Mouse (Mus musculus): Measurements from ENCODE around the gene Cotl1. TPM values are rescaled to one million over a fixed set of nuclear protein-coding genes. Genes with fewer than 3 reads are reported as not detected.

Gene Cotl1
- total RNA-seq, 2 experiments from 2014 or later = 24.4 to 30.4 TPM

DNA sequence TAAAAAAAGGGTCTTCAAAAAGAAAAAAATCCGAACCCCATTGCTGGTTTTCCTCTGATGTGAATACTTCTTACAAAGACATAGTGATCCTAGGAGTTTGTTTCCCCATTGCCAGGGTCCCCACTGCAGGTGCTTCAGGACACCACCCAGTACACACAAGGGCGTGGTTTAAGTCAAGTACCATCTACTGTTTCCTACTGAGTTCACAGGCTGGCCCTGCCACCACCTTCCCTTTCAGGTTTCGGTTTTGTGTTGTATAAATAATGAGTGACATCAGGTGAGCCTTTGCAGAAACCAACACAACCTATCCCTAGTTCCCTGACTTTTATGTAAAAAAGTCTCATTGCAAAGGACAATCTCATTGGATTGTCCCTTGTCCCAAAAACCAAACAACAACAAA lies 44.7 kb downstream of the Cotl1 start:
- no peak for ATAC-seq (replicated peaks; ENCODE audit: low FRiP score, low TSS enrichment, poor library complexity, severe bottlenecking)

GRCm38 (mm10) chr8:119794689-119795088 lies 45.7 kb downstream of the Cotl1 start:
- ATAC-seq (replicated peaks; ENCODE audit: low FRiP score, low TSS enrichment, poor library complexity, severe bottlenecking) = no peak

DNA sequence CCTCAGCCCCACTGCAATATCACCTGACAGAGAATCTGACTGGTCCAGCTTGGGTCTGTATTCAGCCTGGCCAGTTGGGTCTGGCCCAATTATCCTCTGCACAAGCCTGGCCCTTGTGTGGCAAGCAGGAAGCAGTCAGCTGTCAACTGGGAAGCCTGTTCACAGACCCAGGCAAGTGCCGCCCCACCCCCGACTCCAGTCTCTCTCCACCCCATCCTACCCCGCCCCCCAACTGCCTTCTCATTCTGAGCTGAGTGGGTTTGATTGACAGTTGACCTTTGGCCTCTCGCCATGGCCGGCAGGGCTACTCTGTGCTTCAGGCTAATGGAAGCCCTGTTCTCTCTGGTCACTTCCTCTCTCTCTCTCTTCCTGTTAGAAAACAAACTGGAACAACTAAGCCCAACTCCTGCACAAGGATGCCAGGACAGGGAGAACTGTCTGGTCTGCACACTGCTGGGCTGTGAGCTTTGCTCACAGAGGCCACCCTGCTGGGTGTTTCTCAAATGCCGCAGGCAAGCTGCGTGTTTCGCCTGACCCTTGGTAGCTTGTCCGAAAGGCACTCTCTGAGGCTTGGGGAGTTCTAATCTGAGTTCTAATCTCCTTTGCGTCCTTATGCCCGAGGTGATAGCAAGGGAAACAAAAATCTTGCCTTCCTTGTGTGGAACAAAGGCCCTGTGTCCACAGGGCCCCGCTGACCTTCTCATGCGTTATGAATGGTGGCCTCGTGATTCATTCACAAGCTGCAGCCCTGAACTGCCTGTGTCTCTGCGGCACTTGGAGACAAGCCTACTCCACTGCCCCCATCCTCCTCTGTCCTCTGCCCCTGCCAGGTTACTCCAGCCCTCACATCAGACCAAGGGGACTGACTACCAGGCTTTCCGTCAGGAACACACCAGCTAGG lies 48.3 kb downstream of the Cotl1 start:
- ATAC-seq (replicated peaks; ENCODE audit: low FRiP score, low TSS enrichment, poor library complexity, severe bottlenecking) = no peak

DNA sequence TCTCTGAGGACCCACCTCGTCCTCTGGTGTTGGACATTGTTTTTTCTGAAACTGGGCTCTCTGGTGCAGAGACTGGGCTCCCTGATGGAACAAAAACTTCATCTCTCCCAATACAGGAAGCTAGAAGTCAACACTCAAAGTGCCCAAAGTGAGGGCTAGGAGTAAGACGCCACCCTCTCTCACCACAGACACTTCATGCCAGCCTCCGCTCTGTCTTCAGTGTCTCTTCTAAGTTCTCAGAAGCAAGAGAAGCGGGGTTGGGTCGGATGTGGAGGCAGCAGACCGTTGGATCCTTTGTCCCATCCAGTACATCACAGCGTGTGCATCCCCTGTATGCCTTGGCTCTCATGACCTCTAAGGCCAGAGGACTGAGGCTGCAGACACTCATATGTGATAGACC lies 50.8 kb downstream of the Cotl1 start:
- ATAC-seq (replicated peaks; ENCODE audit: low FRiP score, low TSS enrichment, poor library complexity, severe bottlenecking) = no peak

DNA sequence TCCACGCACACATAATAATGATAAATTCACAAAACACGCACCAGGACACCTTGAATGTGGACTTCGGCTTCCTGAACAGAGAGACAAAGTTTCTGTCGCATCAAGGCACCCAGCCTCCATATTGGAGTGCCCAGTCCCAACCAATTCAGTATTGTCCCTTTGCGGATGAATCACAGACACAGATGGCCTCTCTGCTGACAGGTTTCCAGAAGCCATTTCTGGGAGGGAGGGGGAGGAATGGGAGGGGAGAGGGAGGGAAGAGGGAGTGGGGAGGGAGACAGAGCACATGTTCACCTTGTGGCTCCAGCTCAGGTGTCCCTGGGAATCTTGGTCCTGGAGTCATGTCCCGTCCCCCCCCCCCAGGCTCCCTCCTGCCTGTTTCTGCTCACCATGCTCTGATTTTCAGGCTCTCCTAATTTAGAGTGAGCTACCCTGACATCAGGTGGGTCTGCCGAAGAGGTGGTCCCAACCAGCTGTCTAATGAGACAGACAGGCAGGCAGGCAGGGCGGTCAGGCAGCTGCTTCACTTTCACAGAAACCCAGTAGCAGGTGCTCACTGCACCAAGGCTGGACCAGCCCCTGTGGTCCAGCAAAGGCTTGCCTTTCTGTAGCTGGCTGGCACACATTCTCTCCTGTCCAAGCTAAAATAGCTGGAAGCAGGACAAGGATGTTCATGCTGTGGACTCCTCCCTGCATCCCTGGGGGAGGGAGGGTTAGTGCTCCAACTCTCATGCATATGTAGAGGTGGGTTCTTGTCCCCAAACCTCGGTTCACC lies 51.5 kb downstream of the Cotl1 start:
- ATAC-seq (replicated peaks; ENCODE audit: low FRiP score, low TSS enrichment, poor library complexity, severe bottlenecking) = no peak

DNA sequence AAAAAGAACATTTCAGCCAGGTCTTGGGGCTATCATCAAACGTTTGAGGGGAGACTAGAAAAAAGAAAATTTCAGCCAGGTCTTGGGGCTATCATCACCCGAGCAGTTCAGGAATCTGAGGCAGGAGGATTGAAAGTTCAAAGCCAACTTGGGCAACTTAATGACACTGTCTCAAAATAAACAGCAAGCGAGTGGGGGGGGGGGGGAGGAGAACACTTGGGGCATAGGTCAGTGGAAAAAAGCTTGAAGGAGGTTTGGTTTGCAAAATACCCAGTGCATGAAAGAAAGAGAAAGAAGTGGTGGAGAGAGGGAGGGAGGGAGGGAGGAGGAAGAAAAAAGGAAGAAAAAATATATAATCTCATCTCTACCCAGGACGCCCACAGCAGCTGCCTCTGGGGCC lies 53.0 kb downstream of the Cotl1 start:
- ATAC-seq (replicated peaks; ENCODE audit: low FRiP score, low TSS enrichment, poor library complexity, severe bottlenecking) = no peak

GRCm38 (mm10) chr8:119786871-119787270 lies 53.5 kb downstream of the Cotl1 start:
- peak; percentile 55 for ATAC-seq (replicated peaks; ENCODE audit: low FRiP score, low TSS enrichment, poor library complexity, severe bottlenecking)

GRCm38 (mm10) chr8:119785764-119786405 lies 54.5 kb downstream of the Cotl1 start:
- no peak for ATAC-seq (replicated peaks; ENCODE audit: low FRiP score, low TSS enrichment, poor library complexity, severe bottlenecking)

DNA sequence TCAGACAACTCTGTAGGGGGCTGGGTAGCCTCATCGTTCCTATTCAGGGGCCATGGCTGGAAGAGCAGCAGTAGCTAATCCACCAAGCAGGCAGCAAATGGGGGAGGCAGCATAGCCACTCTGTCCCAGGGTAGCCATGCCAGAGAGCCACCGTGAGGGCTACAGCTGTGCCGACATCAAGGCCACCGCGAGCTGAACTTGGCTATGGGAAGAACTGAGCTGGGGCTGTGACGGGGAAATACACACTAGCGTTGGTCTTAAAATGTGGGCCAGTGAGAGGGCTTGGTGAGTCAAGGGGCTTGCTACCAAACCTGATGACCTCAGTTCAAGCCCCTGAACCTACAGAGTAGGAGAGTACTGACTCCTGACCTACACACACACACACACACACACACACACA lies 55.7 kb downstream of the Cotl1 start:
- ATAC-seq (replicated peaks; ENCODE audit: low FRiP score, low TSS enrichment, poor library complexity, severe bottlenecking) = no peak

DNA sequence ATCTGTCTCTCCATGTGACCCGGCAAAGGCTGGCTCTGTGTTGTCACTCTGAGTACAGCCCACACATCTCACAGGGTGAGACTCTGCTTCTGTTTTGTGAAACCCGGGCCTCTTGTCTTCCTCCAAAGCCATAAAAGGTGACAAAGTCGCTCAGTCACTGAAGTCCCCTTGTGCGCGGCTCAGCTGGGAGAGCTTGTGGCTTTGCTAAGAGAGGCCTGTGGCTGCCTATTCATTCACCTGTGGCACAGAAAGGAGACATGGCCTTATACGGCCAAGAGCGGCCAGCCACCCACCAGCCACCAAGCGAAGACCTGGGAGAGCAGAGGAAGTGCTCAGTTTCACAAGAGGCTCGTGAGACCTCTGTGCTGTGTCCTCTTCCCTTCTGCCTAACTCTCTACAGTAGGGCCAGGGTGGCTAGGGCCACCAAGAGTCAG lies 56.2 kb downstream of the Cotl1 start:
- ATAC-seq (replicated peaks; ENCODE audit: low FRiP score, low TSS enrichment, poor library complexity, severe bottlenecking) = no peak

- ATAC-seq (replicated peaks; ENCODE audit: low FRiP score, low TSS enrichment, poor library complexity, severe bottlenecking) = no peak
Measured at GRCm38 (mm10) chr8:119783579-119783978, 56.8 kb downstream of the Cotl1 start.

DNA sequence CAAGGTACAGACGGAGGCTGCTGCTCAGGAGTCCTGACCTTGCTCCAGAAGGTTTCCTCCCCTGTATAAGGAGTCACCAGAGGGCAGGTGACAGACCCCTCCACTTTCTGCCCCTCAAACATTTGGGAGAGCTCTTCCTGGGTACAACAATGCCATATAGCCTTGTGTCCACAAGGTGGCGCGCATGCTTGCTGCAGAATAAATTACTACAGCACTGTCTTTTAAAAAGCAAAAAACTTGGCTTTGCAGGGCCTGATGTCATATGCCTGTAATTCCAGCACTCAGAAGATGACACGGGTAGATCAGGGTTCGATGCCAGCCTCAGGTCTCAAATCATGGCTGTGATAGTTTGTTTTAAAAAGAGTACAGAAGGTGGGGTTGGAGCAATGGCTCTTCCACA lies 57.6 kb downstream of the Cotl1 start:
- ATAC-seq (replicated peaks; ENCODE audit: low FRiP score, low TSS enrichment, poor library complexity, severe bottlenecking) = no peak

GRCm38 (mm10) chr8:119781086-119781840 lies 59.1 kb downstream of the Cotl1 start:
- no peak for ATAC-seq (replicated peaks; ENCODE audit: low FRiP score, low TSS enrichment, poor library complexity, severe bottlenecking)

- no peak for ATAC-seq (replicated peaks; ENCODE audit: low FRiP score, low TSS enrichment, poor library complexity, severe bottlenecking)
Measured at GRCm38 (mm10) chr8:119780402-119781049, 59.8 kb downstream of the Cotl1 start.

- peak; percentile 49 for ATAC-seq (replicated peaks; ENCODE audit: low FRiP score, low TSS enrichment, poor library complexity, severe bottlenecking)
Measured at GRCm38 (mm10) chr8:119779013-119779737, 61.2 kb downstream of the Cotl1 start.

GRCm38 (mm10) chr8:119778263-119778662 lies 62.1 kb downstream of the Cotl1 start, which contains the start of gene Tldc1:
Tldc1 (minus strand) TSS chr8:119778416.
- peak; percentile 94 for ATAC-seq (replicated peaks; ENCODE audit: low FRiP score, low TSS enrichment, poor library complexity, severe bottlenecking)

DNA sequence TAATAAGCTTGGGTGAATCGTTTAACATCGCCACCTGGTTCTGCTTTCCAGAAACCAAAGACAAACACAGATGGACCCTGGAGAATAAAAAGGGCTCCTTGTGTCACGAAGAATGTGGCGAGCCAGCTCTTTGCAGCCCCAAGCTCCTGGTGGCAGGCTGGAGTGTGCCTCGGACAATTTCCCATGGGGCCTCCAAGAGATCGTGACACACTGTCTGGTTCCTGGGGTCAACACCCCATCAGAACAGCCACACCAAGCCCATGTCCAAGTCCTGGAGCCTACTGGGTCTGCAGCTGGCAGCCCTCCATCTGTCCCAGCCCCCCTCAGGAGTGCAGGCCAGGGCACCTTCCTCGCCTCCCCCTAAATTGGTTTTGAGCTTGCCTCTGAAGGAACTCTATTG lies 62.6 kb downstream of the Cotl1 start:
- ATAC-seq (replicated peaks; ENCODE audit: low FRiP score, low TSS enrichment, poor library complexity, severe bottlenecking) = no peak; the same call in 1 of the 2 replicates

GRCm38 (mm10) chr8:119776668-119777245 lies 63.6 kb downstream of the Cotl1 start:
- no peak for ATAC-seq (replicated peaks; ENCODE audit: low FRiP score, low TSS enrichment, poor library complexity, severe bottlenecking)

Measured in megakaryocyte-erythroid progenitor cell, adult 5-6 weeks (primary cell).